Mouse (Mus musculus): ENCODE results near the gene Cideb. TPM values are rescaled to one million over a fixed set of nuclear protein-coding genes. Genes with fewer than 3 reads are reported as not detected.

Cideb gene
- polyA plus RNA-seq, 1 experiment, result 16.3 TPM

GRCm38 (mm10) chr14:55721700-55722437 is 36.4 kb downstream of the Cideb start, which contains the start of gene Rabggta:
Gene Rabggta, minus strand, starts transcription at chr14:55722263.
- Histone ChIP-seq H3K27ac (replicated peaks; ENCODE audit: low read depth, low read length) (no peak within 1 kb of the TSS), H3K4me3 (ENCODE audit: insufficient read depth, low read depth, low read length) (peak within 1 kb of the TSS; percentile 68), H3K4me1 (ENCODE audit: control insufficient read depth, insufficient read depth, insufficient read length, low read length) (peaks cover 2% of the 10 kb centered on the region)

DNA sequence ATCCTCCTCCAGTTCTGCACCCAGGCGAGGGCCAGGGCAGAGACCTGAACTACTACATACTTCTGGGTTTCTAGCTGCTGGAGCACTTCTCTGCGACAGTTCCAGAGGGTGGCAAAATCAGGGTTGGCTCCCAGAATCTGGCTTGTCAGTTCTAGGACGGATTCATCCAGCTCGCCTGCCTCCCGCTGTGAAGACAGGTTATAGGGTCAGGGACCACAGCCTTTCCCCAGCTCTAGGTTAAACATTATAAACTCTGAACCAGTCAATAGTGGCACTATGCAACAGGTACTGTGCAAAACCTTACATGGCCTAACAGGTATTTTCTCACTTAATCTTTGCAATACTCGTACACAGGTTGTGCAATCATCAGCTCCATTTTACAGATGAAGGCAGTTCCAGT is 37.2 kb downstream of the Cideb start:
- peak overlapping the region; percentile 68; the same call in 1 of the 2 replicates for H3K4me3 ChIP-seq (ENCODE audit: insufficient read depth, low read depth, low read length)
- H3K27ac ChIP-seq (replicated peaks; ENCODE audit: low read depth, low read length), result no peak overlapping the region
- H3K4me1 ChIP-seq (ENCODE audit: control insufficient read depth, insufficient read depth, insufficient read length, low read length), result peaks cover 2% of the 10 kb centered on the region

DNA sequence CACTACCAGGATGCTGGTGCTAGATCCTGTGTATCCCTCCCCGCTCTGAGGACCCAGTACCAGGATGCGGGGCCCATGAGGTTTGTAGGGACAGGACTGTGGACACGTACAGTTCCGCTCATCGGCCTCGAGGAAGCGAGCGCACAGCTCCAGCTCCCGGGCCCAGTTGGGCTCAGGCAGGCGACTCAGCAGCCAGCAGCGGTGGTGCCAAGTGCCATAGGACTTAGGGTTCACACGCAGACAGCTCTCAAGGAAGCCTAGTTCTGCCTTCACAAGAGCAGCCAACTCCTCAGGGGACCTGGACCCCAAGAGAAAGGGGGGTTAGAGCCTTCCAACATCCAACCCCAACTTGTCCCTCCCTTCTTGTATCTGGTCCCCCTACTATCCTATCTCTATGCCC is 37.6 kb downstream of the Cideb start:
- Histone ChIP-seq H3K27ac (replicated peaks; ENCODE audit: low read depth, low read length) (no peak overlapping the region), H3K4me1 (ENCODE audit: control insufficient read depth, insufficient read depth, insufficient read length, low read length) (peaks cover 2% of the 10 kb centered on the region), H3K4me3 (ENCODE audit: insufficient read depth, low read depth, low read length) (no peak overlapping the region)

DNA sequence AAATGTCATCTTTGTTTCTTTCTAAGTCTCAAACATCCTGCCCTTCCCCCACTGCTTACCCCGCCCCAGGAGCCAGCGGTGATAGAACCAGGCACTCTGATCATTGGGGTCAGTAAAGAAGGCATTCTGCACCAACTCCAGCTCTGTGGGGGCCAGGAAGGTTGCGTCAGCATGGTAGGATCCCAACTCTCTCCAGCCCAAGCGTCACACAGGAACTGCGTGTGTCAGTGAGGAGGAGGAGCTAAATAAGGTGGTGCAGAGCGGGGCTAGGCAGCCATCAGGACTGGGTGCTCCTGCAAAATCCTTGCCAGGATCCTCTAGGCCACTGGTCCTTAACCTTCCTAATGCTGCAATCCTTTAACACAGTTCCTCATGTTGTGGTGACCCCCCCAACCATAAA is 38.5 kb downstream of the Cideb start:
- H3K4me3 ChIP-seq (ENCODE audit: insufficient read depth, low read depth, low read length), result no peak overlapping the region
- no peak overlapping the region for H3K27ac ChIP-seq (replicated peaks; ENCODE audit: low read depth, low read length)
- peaks cover 2% of the 10 kb centered on the region for H3K4me1 ChIP-seq (ENCODE audit: control insufficient read depth, insufficient read depth, insufficient read length, low read length)

DNA sequence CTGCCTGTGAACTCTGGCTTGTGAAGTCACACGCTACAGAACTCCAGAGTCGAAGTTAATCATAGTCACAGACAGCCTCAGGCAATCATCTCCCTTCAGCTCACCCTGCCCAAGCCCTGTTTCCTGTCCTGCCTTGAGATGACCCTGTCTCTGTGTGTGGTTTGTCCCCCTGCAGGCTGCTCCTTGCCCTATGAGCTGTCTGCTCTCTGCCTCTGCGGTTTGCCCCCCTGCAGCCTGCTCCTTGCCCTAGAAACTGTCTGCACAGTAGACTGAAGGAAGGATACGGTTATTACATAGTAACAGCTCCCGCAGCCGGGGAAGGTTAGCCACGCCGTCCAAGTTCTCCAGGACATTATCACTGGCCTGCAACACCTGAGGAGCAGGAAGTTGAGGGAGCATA is 41.4 kb downstream of the Cideb start:
- no peak overlapping the region for H3K4me3 ChIP-seq (ENCODE audit: insufficient read depth, low read depth, low read length)
- no peak overlapping the region for H3K27ac ChIP-seq (replicated peaks; ENCODE audit: low read depth, low read length)
- no peaks in the 10 kb centered on the region; the same call in 1 of the 2 replicates for H3K4me1 ChIP-seq (ENCODE audit: control insufficient read depth, insufficient read depth, insufficient read length, low read length)

GRCm38 (mm10) chr14:55716271-55716670 is 42.0 kb downstream of the Cideb start:
- no peak overlapping the region for H3K27ac ChIP-seq (replicated peaks; ENCODE audit: low read depth, low read length)
- no peak overlapping the region for H3K4me3 ChIP-seq (ENCODE audit: insufficient read depth, low read depth, low read length)
- H3K4me1 ChIP-seq (ENCODE audit: control insufficient read depth, insufficient read depth, insufficient read length, low read length), result no peaks in the 10 kb centered on the region

DNA sequence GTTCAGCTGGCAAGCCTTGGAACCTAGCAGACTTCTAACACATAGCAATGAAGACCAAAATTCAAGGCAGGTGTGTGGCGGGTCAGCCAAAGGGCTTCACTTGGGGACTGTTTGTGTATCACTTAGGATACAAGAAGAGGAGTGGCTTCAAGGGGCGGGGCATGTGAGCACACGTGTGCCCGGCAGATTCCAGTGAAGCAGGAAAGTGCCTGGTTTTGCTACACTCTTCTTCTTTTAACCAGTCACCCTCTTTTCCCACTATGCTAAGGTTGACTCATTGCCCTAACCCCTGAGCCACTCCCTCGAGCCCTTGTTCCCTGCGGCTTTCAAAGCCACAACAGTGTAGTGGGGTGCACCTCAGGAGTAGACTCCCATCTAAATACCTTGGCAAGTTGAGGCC is 43.4 kb downstream of the Cideb start:
- Histone ChIP-seq H3K4me3 (ENCODE audit: insufficient read depth, low read depth, low read length) (no peak overlapping the region), H3K4me1 (ENCODE audit: control insufficient read depth, insufficient read depth, insufficient read length, low read length) (no peaks in the 10 kb centered on the region), H3K27ac (replicated peaks; ENCODE audit: low read depth, low read length) (no peak overlapping the region)

DNA sequence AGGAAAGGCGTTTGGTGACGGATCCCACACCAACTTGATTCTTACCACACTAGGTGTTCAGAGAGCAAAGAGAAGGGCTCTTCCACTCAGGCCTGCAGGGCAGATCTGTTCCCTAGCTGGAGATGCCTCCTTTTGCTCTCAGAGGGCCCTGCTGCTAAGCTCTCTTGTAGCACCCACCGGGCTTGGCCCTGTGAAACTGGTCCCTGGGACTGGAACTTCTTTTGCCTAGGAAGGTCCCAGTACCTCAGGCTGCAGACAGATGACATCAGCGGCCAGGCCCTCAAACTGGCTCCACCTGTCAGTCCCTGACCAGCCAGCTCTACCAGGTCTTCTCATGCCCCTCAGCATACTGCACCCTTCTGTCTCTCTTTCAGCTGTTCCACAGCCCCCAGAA is 44.5 kb downstream of the Cideb start, which contains the start of gene Tgm1:
TSS of gene Tgm1 (minus strand) at position 198 of the 394 bp plus-strand sequence.
- H3K4me3 ChIP-seq (ENCODE audit: insufficient read depth, low read depth, low read length), result peak within 1 kb of the TSS; percentile 36
- no peaks in the 10 kb centered on the region for H3K4me1 ChIP-seq (ENCODE audit: control insufficient read depth, insufficient read depth, insufficient read length, low read length)
- H3K27ac ChIP-seq (replicated peaks; ENCODE audit: low read depth, low read length), result no peak within 1 kb of the TSS

- no peak overlapping the region for H3K27ac ChIP-seq (replicated peaks; ENCODE audit: low read depth, low read length)
- no peaks in the 10 kb centered on the region for H3K4me1 ChIP-seq (ENCODE audit: control insufficient read depth, insufficient read depth, insufficient read length, low read length)
- peak overlapping the region; percentile 36 for H3K4me3 ChIP-seq (ENCODE audit: insufficient read depth, low read depth, low read length)
Observed at GRCm38 (mm10) chr14:55713007-55713728, 45.1 kb downstream of the Cideb start.

DNA sequence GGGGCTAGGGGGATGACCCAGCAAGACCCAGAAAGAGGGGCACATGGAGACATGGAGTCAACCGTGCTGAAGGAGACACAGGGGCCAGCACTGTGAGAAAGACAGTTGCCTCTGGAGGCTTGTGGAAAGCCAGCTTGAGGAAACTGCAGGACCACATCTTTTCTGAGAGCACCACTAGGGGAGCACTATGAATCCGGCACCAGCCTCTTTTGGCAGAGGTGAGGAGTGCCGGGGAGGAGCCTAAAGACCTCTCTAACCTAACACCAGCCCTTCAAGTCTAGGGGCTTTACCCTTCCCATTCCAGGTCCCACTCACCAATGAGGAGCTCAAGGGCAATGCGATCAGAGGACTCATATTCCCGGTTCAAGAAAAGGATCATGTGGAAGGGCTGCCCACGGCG is 46.5 kb downstream of the Cideb start:
- Histone ChIP-seq H3K4me3 (ENCODE audit: insufficient read depth, low read depth, low read length) (no peak overlapping the region), H3K4me1 (ENCODE audit: control insufficient read depth, insufficient read depth, insufficient read length, low read length) (no peaks in the 10 kb centered on the region), H3K27ac (replicated peaks; ENCODE audit: low read depth, low read length) (no peak overlapping the region)

DNA sequence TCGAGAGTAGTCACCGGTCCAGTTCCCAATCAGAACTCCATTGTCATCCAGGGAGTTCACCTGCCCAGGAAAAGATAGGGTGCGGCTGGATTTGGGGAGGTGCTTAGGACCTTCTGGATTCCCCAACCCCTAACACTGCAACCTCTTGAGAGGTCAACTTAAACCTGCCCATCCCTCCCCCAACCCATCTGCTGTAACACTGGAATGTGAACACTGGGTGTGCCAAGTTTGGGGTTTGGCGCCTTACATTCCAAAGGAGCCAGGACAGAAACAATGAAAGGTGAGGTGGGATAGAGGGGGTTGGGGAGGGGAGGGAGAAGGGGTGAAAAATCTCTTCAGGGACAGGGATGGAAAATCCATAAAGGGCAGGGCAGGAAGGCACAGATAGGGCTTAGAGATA is 48.7 kb downstream of the Cideb start:
- Histone ChIP-seq H3K27ac (replicated peaks; ENCODE audit: low read depth, low read length) (no peak overlapping the region), H3K4me1 (ENCODE audit: control insufficient read depth, insufficient read depth, insufficient read length, low read length) (no peaks in the 10 kb centered on the region), H3K4me3 (ENCODE audit: insufficient read depth, low read depth, low read length) (no peak overlapping the region)

DNA sequence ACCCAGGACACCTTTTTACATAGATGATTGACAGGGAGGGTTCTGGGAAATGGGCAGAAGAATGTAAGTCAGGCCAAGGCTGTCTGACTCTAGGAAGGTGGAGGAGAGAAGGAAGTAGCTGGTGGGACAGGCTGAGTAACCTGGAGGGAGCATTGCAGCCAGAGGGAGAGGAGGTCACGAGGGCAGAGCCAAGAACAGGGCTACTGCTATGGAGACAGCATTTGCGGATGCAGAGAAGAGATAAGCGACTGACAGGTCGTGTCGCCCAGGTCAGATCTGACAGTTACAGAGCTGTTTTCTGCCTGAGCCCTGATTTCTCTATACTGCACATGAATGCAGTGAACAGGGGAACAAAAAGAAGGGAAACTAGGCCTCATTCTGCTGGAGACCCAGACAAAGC is 50.9 kb downstream of the Cideb start:
- H3K4me1 ChIP-seq (ENCODE audit: control insufficient read depth, insufficient read depth, insufficient read length, low read length), result no peaks in the 10 kb centered on the region
- H3K4me3 ChIP-seq (ENCODE audit: insufficient read depth, low read depth, low read length), result no peak overlapping the region
- no peak overlapping the region for H3K27ac ChIP-seq (replicated peaks; ENCODE audit: low read depth, low read length)

DNA sequence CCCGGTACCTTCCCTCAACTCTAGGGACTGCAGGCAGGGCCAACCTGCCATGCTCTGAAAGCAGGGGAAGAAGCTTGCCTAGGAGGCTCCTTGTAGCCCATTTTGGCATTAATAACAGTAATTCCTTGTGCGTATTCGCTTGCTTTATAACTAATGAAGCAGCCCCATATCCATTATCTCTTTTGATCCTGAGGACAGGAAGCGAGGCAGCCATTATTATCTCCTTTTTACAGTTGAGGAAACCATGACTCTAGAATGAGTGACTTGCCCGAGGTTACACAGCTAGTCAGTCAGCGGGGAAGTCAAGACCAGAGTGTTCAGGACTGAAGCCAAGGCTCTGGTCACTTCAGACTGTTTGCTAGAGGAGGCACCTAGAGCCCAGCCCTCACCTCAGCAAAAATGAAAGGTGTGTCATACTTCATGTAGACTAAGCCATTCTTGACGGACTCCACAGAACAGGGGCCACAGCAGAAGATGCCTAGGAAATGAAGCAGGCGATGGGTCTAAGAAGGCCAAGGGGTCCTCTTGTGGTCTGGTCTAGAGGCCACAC is 52.1 kb downstream of the Cideb start:
- H3K4me3 ChIP-seq (ENCODE audit: insufficient read depth, low read depth, low read length), result no peak overlapping the region
- H3K27ac ChIP-seq (replicated peaks; ENCODE audit: low read depth, low read length), result no peak overlapping the region
- H3K4me1 ChIP-seq (ENCODE audit: control insufficient read depth, insufficient read depth, insufficient read length, low read length), result no peaks in the 10 kb centered on the region
